In genomic region chr2:93460786-93461469, GRCm38 (mm10) we compare ENCODE assay signal across 10 mouse cellular contexts. TPM values are rescaled to one million over a fixed set of nuclear protein-coding genes. Genes with fewer than 3 reads are reported as not detected.
DNase-seq lines count a peak whose midpoint lies in the region; ATAC-seq and TF ChIP-seq lines count a peak whose summit lies in the region.
"Had no signal": no experiment of that assay in that cellular context is flagged by ENCODE, and none has a peak within 500 bp of the region (broad histone marks: within the 10 kb centered on the region; RNA-seq: fewer than 3 reads in every experiment).

No protein-coding gene starts in this region.

- peaks cover 14% of the 10 kb centered on the region for H3K27me3 ChIP-seq in heart, embryonic 12.5 days (replicated peaks)
- no peaks in the 10 kb centered on the region for H3K27me3 ChIP-seq in lung, postnatal 0 days (replicated peaks; ENCODE audit: insufficient read depth, low read length)
- 0 out of 2 replicates have a peak, but pooled peaks cover 4% of the 10 kb centered on the region for H3K27me3 ChIP-seq in intestine, embryonic 14.5 days (replicated peaks; ENCODE audit: control insufficient read depth, insufficient read depth, low read length)
- no peaks in the 10 kb centered on the region for H3K27me3 ChIP-seq in splenic B cell, adult 2 months (ENCODE audit: control insufficient read depth, insufficient read depth, low read length, poor library complexity, severe bottlenecking)

- H3K27ac ChIP-seq in heart, embryonic 12.5 days (ENCODE audit: poor library complexity, severe bottlenecking): no peak overlapping the region
- no peak overlapping the region for H3K27ac ChIP-seq in lung, postnatal 0 days (ENCODE audit: low read length)
- no peak overlapping the region for H3K27ac ChIP-seq in intestine, embryonic 14.5 days (ENCODE audit: low read depth)

- no peak for TF ChIP-seq POLR2A in lung, adult 2 months (IDR thresholded peaks at IDR 0.05; ENCODE audit: borderline replicate concordance, extremely low read depth, low read depth, low read length)

- H3K4me3 ChIP-seq in heart, embryonic 12.5 days: peak overlapping the region; percentile 59; the same call in 1 of the 2 replicates
- H3K4me3 ChIP-seq in lung, postnatal 0 days (ENCODE audit: low read depth, low read length): peak overlapping the region; percentile 59
- H3K4me3 ChIP-seq in lung, adult 2 months (replicated peaks; ENCODE audit: extremely low read depth, low read depth, low read length): no peak overlapping the region
- peak overlapping the region; percentile 54; the same call in 1 of the 2 replicates for H3K4me3 ChIP-seq in intestine, embryonic 14.5 days (ENCODE audit: low read depth, low read length)

- TF ChIP-seq EP300 in lung, postnatal 0 days (IDR thresholded peaks at IDR 0.05): no peak

- DNase-seq in heart, adult 8-10 months (ENCODE audit: low spot score): no peak
- no peak for DNase-seq in lung, postnatal 0 days (ENCODE audit: low spot score)
- no peak for DNase-seq in lung, adult 2 months
- no peak for DNase-seq in intestine, embryonic 14.5 days (ENCODE audit: low spot score)
- peak; percentile 53 for DNase-seq in splenic B cell, adult 2 months (ENCODE audit: low read depth, low spot score)
- DNase-seq in layer of hippocampus, adult 9-11 months: no peak
- no peak for DNase-seq in right cerebral cortex, postnatal 10 days (ENCODE audit: low spot score in 2 of 2)
- DNase-seq: adrenal gland, postnatal 10 days; gastrocnemius, postnatal 25 days had no signal

- TF ChIP-seq CTCF in lung, postnatal 0 days (IDR thresholded peaks at IDR 0.05): no peak
- no peak for TF ChIP-seq CTCF in lung, adult 2 months (IDR thresholded peaks at IDR 0.05; ENCODE audit: insufficient read depth, low read length)

- 79% methylated on average over 6 of the region's 6 CpGs for WGBS in heart, embryonic 12.5 days
- WGBS in lung, postnatal 0 days: 81% methylated on average over 6 of the region's 6 CpGs
- WGBS in lung, adult 2 months: 77% methylated on average over 6 of the region's 6 CpGs
- 81% methylated on average over 6 of the region's 6 CpGs for WGBS in intestine, embryonic 14.5 days

- no peak overlapping the region for H3K9ac ChIP-seq in heart, embryonic 12.5 days
- H3K9ac ChIP-seq in lung, postnatal 0 days (replicated peaks; ENCODE audit: low read depth): no peak overlapping the region
- H3K9ac ChIP-seq in intestine, embryonic 14.5 days (ENCODE audit: low read length): no peak overlapping the region

- ATAC-seq in heart, embryonic 12.5 days (ENCODE audit: insufficient number of reproducible peaks, low FRiP score): no peak
- ATAC-seq in lung, postnatal 0 days: no peak
- ATAC-seq in intestine, embryonic 14.5 days (replicated peaks; ENCODE audit: low FRiP score, low TSS enrichment, low read depth): no peak

- H3K36me3 ChIP-seq in heart, embryonic 12.5 days: no peaks in the 10 kb centered on the region
- H3K36me3 ChIP-seq in lung, postnatal 0 days (ENCODE audit: insufficient read depth, low read length): no peaks in the 10 kb centered on the region
- H3K36me3 ChIP-seq in intestine, embryonic 14.5 days (ENCODE audit: control insufficient read depth, insufficient read depth, low read length): no peaks in the 10 kb centered on the region
- H3K36me3 ChIP-seq in splenic B cell, adult 2 months (ENCODE audit: control insufficient read depth, insufficient read depth, low read length, poor library complexity, severe bottlenecking): no peaks in the 10 kb centered on the region; the same call in 1 of the 2 replicates

- H3K9me3 ChIP-seq in heart, embryonic 12.5 days (replicated peaks): no peaks in the 10 kb centered on the region
- no peaks in the 10 kb centered on the region for H3K9me3 ChIP-seq in lung, postnatal 0 days (ENCODE audit: low read length)
- no peaks in the 10 kb centered on the region for H3K9me3 ChIP-seq in intestine, embryonic 14.5 days (ENCODE audit: control insufficient read depth, low read length)

- H3K4me2 ChIP-seq in heart, embryonic 12.5 days: peak overlapping the region; percentile 93
- peak overlapping the region; percentile 94 for H3K4me2 ChIP-seq in lung, postnatal 0 days (replicated peaks; ENCODE audit: low read depth, low read length)
- H3K4me2 ChIP-seq in intestine, embryonic 14.5 days (ENCODE audit: low read length): peak overlapping the region; percentile 95

- H3K4me1 ChIP-seq in heart, embryonic 12.5 days (replicated peaks): peaks cover 30% of the 10 kb centered on the region
- peaks cover 20% of the 10 kb centered on the region for H3K4me1 ChIP-seq in lung, postnatal 0 days (ENCODE audit: insufficient read depth, low read depth, low read length)
- H3K4me1 ChIP-seq in lung, adult 2 months (ENCODE audit: control insufficient read depth, insufficient read depth, low read length): peaks cover 42% of the 10 kb centered on the region
- H3K4me1 ChIP-seq in intestine, embryonic 14.5 days (replicated peaks; ENCODE audit: control insufficient read depth, insufficient read depth, low read length): peaks cover 14% of the 10 kb centered on the region

RNA-seq across cellular contexts. Expression of gene Cd82, which starts 2.0 kb away (rescaled TPM):
- polyA plus RNA-seq in heart, embryonic 12.5 days (2016; fragmentation: Nextera tagmentation; extraction: Ambion mirVana): 18.3 and 19.6 TPM in 2 replicates
- 10 to 100 TPM; 15.6 to 24.4 (median 17.1) TPM for total RNA-seq in heart, adult 8-10 months (2022)
- polyA plus RNA-seq in lung, postnatal 0 days (2015; fragmentation: Nextera tagmentation; extraction: Ambion mirVana): 94.1 and 106 TPM in 2 replicates
- 170 and 176 TPM in 2 replicates for polyA plus RNA-seq in lung, adult 2 months (2012; rRNA removed)
- 41.3 and 43.4 TPM in 2 replicates for polyA plus RNA-seq in intestine, embryonic 14.5 days (2014; fragmentation: Nextera tagmentation; extraction: Ambion mirVana)
